Mouse (Mus musculus): ENCODE measurements around the gene Adamts4. TPM values are rescaled to one million over a fixed set of nuclear protein-coding genes. Genes with fewer than 3 reads are reported as not detected.

Gene Adamts4
- 7.2 and 7.6 TPM in 2 replicates for polyA plus RNA-seq (2015; fragmentation: Nextera tagmentation; extraction: Ambion mirVana)

- 2% methylated on average over 5 of the region's 5 CpGs for WGBS
- ATAC-seq = peak; percentile 36
- Histone ChIP-seq H3K4me2 (ENCODE audit: low read length) (peak within 1 kb of the TSS; percentile 60), H3K27ac (ENCODE audit: low read length) (peak within 1 kb of the TSS; percentile 74), H3K4me3 (replicated peaks; ENCODE audit: low read length) (peak within 1 kb of the TSS; percentile 35), H3K9me3 (ENCODE audit: control insufficient read depth, low read length) (no peaks in the 10 kb centered on the region), H3K4me1 (replicated peaks; ENCODE audit: control insufficient read depth, insufficient read depth, low read length) (peaks cover 51% of the 10 kb centered on the region), H3K36me3 (ENCODE audit: control insufficient read depth, insufficient read depth) (no peaks in the 10 kb centered on the region), H3K9ac (replicated peaks; ENCODE audit: low read depth, low read length) (peak within 1 kb of the TSS; percentile 57), H3K27me3 (replicated peaks; ENCODE audit: control insufficient read depth, insufficient read depth, low read length) (no peaks in the 10 kb centered on the region)
These were observed at the start of gene Adamts4 for GRCm38 (mm10) chr1:171249913-171250600. TSS of gene Adamts4 (plus strand) at chr1:171250421.

GRCm38 (mm10) chr1:171200769-171201168 is 49.5 kb upstream of the Adamts4 start:
- no peaks in the 10 kb centered on the region for H3K36me3 ChIP-seq (ENCODE audit: control insufficient read depth, insufficient read depth)
- H3K4me3 ChIP-seq (replicated peaks; ENCODE audit: low read length) = no peak overlapping the region
- no peak overlapping the region for H3K9ac ChIP-seq (replicated peaks; ENCODE audit: low read depth, low read length)
- H3K27ac ChIP-seq (ENCODE audit: low read length) = no peak overlapping the region
- H3K27me3 ChIP-seq (replicated peaks; ENCODE audit: control insufficient read depth, insufficient read depth, low read length) = peaks cover 3% of the 10 kb centered on the region; the same call in 1 of the 2 replicates
- peaks cover 6% of the 10 kb centered on the region for H3K4me1 ChIP-seq (replicated peaks; ENCODE audit: control insufficient read depth, insufficient read depth, low read length)
- no peaks in the 10 kb centered on the region for H3K9me3 ChIP-seq (ENCODE audit: control insufficient read depth, low read length)
- no peak for ATAC-seq
- WGBS = 97% methylated on average over 1 of the region's 1 CpGs
- no peak overlapping the region for H3K4me2 ChIP-seq (ENCODE audit: low read length)

DNA sequence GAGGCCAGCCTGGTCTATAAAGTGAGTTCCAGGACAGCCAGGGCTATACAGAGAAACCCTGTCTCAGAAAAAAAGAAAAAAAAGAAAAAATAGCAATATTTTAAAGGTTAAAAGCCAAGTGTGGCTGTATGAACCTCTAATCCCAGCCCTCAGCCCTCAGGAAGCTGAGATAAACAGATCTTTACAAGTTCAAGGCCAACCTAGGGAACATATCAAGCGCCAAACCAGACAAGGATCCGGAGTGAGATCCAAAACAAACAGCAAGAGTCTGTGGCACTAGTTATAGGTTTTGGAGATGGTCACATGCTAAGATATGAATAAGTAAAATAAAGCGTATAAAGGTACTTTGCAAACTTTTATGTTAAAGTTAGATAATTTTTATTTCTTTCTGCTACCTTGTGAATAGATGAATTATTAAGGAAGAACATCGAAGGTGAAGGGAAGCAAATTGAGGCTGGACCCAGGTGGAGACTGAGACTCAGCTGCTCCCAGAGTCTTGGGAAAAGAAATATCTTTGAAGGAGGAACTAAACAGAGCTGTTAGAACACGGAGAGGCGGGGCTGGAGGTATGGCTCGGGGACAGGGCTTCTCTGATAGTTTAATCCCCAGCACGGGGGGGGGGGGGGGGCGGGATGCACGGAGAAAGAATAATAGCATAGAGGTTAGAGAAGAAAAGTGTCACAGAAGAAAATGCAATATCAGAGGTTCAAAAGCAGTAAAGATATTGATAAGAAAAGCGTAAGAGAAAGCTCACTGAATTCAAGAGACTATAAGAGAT is 46.6 kb upstream of the Adamts4 start:
- no peak overlapping the region for H3K9ac ChIP-seq (replicated peaks; ENCODE audit: low read depth, low read length)
- no peak overlapping the region for H3K4me3 ChIP-seq (replicated peaks; ENCODE audit: low read length)
- H3K4me2 ChIP-seq (ENCODE audit: low read length) = no peak overlapping the region
- no peak for ATAC-seq
- H3K9me3 ChIP-seq (ENCODE audit: control insufficient read depth, low read length) = no peaks in the 10 kb centered on the region
- no peaks in the 10 kb centered on the region for H3K36me3 ChIP-seq (ENCODE audit: control insufficient read depth, insufficient read depth)
- 64% methylated on average over 9 of the region's 11 CpGs for WGBS
- H3K4me1 ChIP-seq (replicated peaks; ENCODE audit: control insufficient read depth, insufficient read depth, low read length) = no peaks in the 10 kb centered on the region
- no peak overlapping the region for H3K27ac ChIP-seq (ENCODE audit: low read length)
- H3K27me3 ChIP-seq (replicated peaks; ENCODE audit: control insufficient read depth, insufficient read depth, low read length) = no peaks in the 10 kb centered on the region

- H3K4me3 ChIP-seq (replicated peaks; ENCODE audit: low read length) = no peak overlapping the region
- no peaks in the 10 kb centered on the region for H3K4me1 ChIP-seq (replicated peaks; ENCODE audit: control insufficient read depth, insufficient read depth, low read length)
- no peak overlapping the region for H3K9ac ChIP-seq (replicated peaks; ENCODE audit: low read depth, low read length)
- no peak for ATAC-seq
- H3K4me2 ChIP-seq (ENCODE audit: low read length) = no peak overlapping the region
- no peak overlapping the region for H3K27ac ChIP-seq (ENCODE audit: low read length)
- 61% methylated on average over 7 of the region's 7 CpGs for WGBS
- H3K27me3 ChIP-seq (replicated peaks; ENCODE audit: control insufficient read depth, insufficient read depth, low read length) = no peaks in the 10 kb centered on the region
- no peaks in the 10 kb centered on the region for H3K9me3 ChIP-seq (ENCODE audit: control insufficient read depth, low read length)
- no peaks in the 10 kb centered on the region for H3K36me3 ChIP-seq (ENCODE audit: control insufficient read depth, insufficient read depth)
These were observed 46.0 kb upstream of the Adamts4 start for GRCm38 (mm10) chr1:171204249-171204644.

DNA sequence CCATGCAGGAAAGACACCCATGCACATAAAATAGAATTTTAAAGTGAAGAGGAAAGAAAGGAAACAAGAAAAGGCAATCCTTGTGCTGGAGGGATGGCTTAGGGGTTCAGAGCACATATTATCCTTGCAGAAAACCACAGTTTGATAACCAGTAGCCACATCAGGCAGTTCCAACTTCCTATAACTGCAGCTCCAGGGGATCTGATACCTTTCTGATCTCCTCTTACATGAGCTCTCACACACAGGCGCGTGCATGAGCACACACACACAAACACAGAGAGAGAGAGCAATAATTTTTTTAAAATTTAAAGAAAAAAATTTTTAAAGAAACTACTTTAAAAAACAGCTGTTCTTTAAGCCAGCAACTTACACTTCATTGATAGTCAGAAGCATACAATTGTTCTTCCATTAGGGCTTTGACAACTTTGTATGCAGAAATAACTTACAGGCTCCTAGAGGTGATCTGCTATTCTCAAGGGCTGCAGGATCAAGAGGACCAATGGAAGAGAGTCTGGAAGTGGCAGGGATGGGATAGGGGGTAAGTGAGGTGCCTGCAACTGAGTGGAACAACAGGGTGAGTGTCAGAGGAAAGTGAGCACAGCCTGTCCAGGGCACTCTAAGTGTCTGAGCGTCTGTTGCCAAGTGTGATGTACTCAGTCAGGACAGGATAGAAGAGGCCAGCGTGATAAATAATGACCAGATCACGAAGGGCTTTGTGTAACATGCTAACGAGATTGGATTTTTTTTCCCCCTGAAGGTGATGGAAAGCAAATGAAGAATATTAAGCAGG is 44.3 kb upstream of the Adamts4 start:
- Histone ChIP-seq H3K27ac (ENCODE audit: low read length) (no peak overlapping the region), H3K4me1 (replicated peaks; ENCODE audit: control insufficient read depth, insufficient read depth, low read length) (no peaks in the 10 kb centered on the region), H3K4me3 (replicated peaks; ENCODE audit: low read length) (no peak overlapping the region), H3K9ac (replicated peaks; ENCODE audit: low read depth, low read length) (no peak overlapping the region), H3K9me3 (ENCODE audit: control insufficient read depth, low read length) (no peaks in the 10 kb centered on the region), H3K27me3 (replicated peaks; ENCODE audit: control insufficient read depth, insufficient read depth, low read length) (no peaks in the 10 kb centered on the region), H3K4me2 (ENCODE audit: low read length) (no peak overlapping the region), H3K36me3 (ENCODE audit: control insufficient read depth, insufficient read depth) (no peaks in the 10 kb centered on the region)
- WGBS = 49% methylated on average over 6 of the region's 6 CpGs
- no peak for ATAC-seq

DNA sequence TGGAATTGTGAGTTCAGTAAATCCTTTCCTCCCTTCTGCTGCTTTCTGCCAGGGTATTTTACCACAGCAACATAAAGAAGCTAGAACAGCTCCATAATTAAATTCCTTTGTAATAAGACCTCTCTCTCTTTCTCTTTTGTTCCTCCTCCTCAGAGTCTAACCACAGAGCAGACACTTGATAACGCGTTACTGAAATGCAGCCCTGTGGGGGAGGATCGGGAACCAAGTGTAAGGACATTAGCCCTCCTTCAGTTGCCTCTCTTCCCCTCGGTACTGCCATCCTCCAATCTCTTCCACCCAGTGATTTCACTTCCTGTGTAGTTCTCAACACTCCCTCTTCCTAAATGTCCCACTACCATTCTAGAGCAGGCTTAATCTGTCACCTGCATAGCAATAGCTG is 40.8 kb upstream of the Adamts4 start:
- Histone ChIP-seq H3K9ac (replicated peaks; ENCODE audit: low read depth, low read length) (no peak overlapping the region), H3K36me3 (ENCODE audit: control insufficient read depth, insufficient read depth) (no peaks in the 10 kb centered on the region), H3K9me3 (ENCODE audit: control insufficient read depth, low read length) (no peaks in the 10 kb centered on the region), H3K4me2 (ENCODE audit: low read length) (no peak overlapping the region), H3K4me1 (replicated peaks; ENCODE audit: control insufficient read depth, insufficient read depth, low read length) (no peaks in the 10 kb centered on the region), H3K4me3 (replicated peaks; ENCODE audit: low read length) (no peak overlapping the region), H3K27me3 (replicated peaks; ENCODE audit: control insufficient read depth, insufficient read depth, low read length) (no peaks in the 10 kb centered on the region), H3K27ac (ENCODE audit: low read length) (no peak overlapping the region)
- 8% methylated on average over 4 of the region's 4 CpGs for WGBS
- no peak for ATAC-seq

DNA sequence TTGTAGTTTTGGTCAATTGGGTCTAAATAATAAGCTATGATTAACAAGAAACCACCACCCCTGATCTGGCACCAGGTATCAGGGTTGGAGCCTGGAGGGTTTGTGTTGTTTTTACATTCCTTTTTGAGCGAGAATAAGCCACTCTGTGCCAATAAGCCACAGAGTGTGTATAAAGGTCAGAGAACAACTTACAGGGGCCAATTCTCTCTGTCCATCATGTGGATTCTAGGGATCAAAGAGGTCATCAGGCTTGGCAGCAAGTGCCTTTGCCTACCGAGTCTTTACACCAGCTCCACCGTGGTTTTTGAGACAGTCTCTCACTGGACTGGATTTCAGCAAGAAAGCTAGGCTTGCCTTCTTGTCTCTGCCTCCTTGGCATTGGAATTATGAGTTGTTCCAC is 37.4 kb upstream of the Adamts4 start:
- Histone ChIP-seq H3K9ac (replicated peaks; ENCODE audit: low read depth, low read length) (no peak overlapping the region), H3K4me3 (replicated peaks; ENCODE audit: low read length) (no peak overlapping the region), H3K4me1 (replicated peaks; ENCODE audit: control insufficient read depth, insufficient read depth, low read length) (no peaks in the 10 kb centered on the region), H3K27ac (ENCODE audit: low read length) (no peak overlapping the region), H3K4me2 (ENCODE audit: low read length) (no peak overlapping the region), H3K36me3 (ENCODE audit: control insufficient read depth, insufficient read depth) (no peaks in the 10 kb centered on the region), H3K27me3 (replicated peaks; ENCODE audit: control insufficient read depth, insufficient read depth, low read length) (no peaks in the 10 kb centered on the region), H3K9me3 (ENCODE audit: control insufficient read depth, low read length) (no peaks in the 10 kb centered on the region)
- ATAC-seq = no peak
- WGBS = 55% methylated on average over 3 of the region's 3 CpGs

GRCm38 (mm10) chr1:171213801-171214496 is 36.3 kb upstream of the Adamts4 start, which contains the start of gene Nr1i3:
TSS of gene Nr1i3 (plus strand) at chr1:171213970.
- 64% methylated on average over 10 of the region's 10 CpGs for WGBS
- no peaks in the 10 kb centered on the region for H3K9me3 ChIP-seq (ENCODE audit: control insufficient read depth, low read length)
- H3K27me3 ChIP-seq (replicated peaks; ENCODE audit: control insufficient read depth, insufficient read depth, low read length) = no peaks in the 10 kb centered on the region
- peaks cover 3% of the 10 kb centered on the region; the same call in 1 of the 2 replicates for H3K36me3 ChIP-seq (ENCODE audit: control insufficient read depth, insufficient read depth)
- no peak within 1 kb of the TSS for H3K4me2 ChIP-seq (ENCODE audit: low read length)
- ATAC-seq = no peak
- no peak within 1 kb of the TSS for H3K27ac ChIP-seq (ENCODE audit: low read length)
- H3K4me1 ChIP-seq (replicated peaks; ENCODE audit: control insufficient read depth, insufficient read depth, low read length) = no peaks in the 10 kb centered on the region
- no peak within 1 kb of the TSS for H3K4me3 ChIP-seq (replicated peaks; ENCODE audit: low read length)
- H3K9ac ChIP-seq (replicated peaks; ENCODE audit: low read depth, low read length) = no peak within 1 kb of the TSS

Measured in forebrain, embryonic 16.5 days (tissue).